Mouse (Mus musculus) layer of hippocampus, postnatal 14 days (tissue): ENCODE results near the gene AI464131. TPM values are rescaled to one million over a fixed set of nuclear protein-coding genes. Genes with fewer than 3 reads are reported as not detected.

Source experiments
- DNase-seq, 2 experiments: peaks; one replicate each; pipeline ENCODE4 v3.0.0; 2021 to 2022; ENCODE audit warnings: low spot score in 2 of 2, mixed read lengths in 1 of 2
- long read RNA-seq, 2 experiments: library from polyadenylated mRNA; stranded (forward); transcript quantifications; one replicate each; pipeline ENCODE4 v2.0.0; 2021
- total RNA-seq, 2 experiments: library from RNA; stranded (reverse); gene quantifications; 2 replicates each; pipeline ENCODE4 v1.2.3; 2021

The AI464131 gene
- 10 to 100 TPM; 44.3 to 45.1 TPM for total RNA-seq
- long read RNA-seq, experiment 1, full-length matches to known transcripts, result 56 of 74 reads
- long read RNA-seq, experiment 1, partial matches to known transcripts, result 0 of 74 reads
- long read RNA-seq, experiment 1, other reads (novel, unspliced or antisense), result 18 of 74 reads
- long read RNA-seq, experiment 2, full-length matches to known transcripts, result 62 of 74 reads
- long read RNA-seq, experiment 2, partial matches to known transcripts, result 9 of 74 reads
- long read RNA-seq, experiment 2, other reads (novel, unspliced or antisense), result 3 of 74 reads

GRCm38 (mm10) chr4:41502986-41503412 is at the start of gene AI464131:
Gene AI464131, minus strand, starts transcription at chr4:41503076.
- peak; percentile 84 to 96 for DNase-seq

GRCm38 (mm10) chr4:41552529-41552928 is 49.7 kb upstream of the AI464131 start:
- DNase-seq, result peak; percentile 65 to 66

GRCm38 (mm10) chr4:41547086-41547485 is 44.2 kb upstream of the AI464131 start:
- DNase-seq, result no peak

GRCm38 (mm10) chr4:41545985-41546384 is 43.1 kb upstream of the AI464131 start:
- DNase-seq, result peak in 1 of 2 experiments; percentile 45

- no peak for DNase-seq
These were observed 39.3 kb upstream of the AI464131 start for GRCm38 (mm10) chr4:41542136-41542535.

GRCm38 (mm10) chr4:41534866-41535265 is 32.0 kb upstream of the AI464131 start:
- no peak for DNase-seq

GRCm38 (mm10) chr4:41532420-41532819 is 29.5 kb upstream of the AI464131 start:
- DNase-seq, result no peak

GRCm38 (mm10) chr4:41527996-41528395 is 25.1 kb upstream of the AI464131 start:
- DNase-seq, result no peak

- DNase-seq, result no peak
These were observed 24.2 kb upstream of the AI464131 start for GRCm38 (mm10) chr4:41527076-41527475.

GRCm38 (mm10) chr4:41526553-41526952 is 23.7 kb upstream of the AI464131 start:
- DNase-seq, result no peak

- DNase-seq, result no peak
These were observed 22.0 kb upstream of the AI464131 start for GRCm38 (mm10) chr4:41524829-41525228.

GRCm38 (mm10) chr4:41523839-41524238 is 21.0 kb upstream of the AI464131 start:
- DNase-seq, result no peak

- DNase-seq, result peak in 1 of 2 experiments; percentile 65
These were observed 19.9 kb upstream of the AI464131 start for GRCm38 (mm10) chr4:41522788-41523187.

- DNase-seq, result no peak
These were observed 19.3 kb upstream of the AI464131 start for GRCm38 (mm10) chr4:41522136-41522535.

GRCm38 (mm10) chr4:41520641-41521040 is 17.8 kb upstream of the AI464131 start:
- no peak for DNase-seq

- no peak for DNase-seq
These were observed 16.3 kb upstream of the AI464131 start for GRCm38 (mm10) chr4:41519195-41519594.

- no peak for DNase-seq
These were observed 15.5 kb upstream of the AI464131 start for GRCm38 (mm10) chr4:41518349-41518748.

GRCm38 (mm10) chr4:41517233-41517632 is 14.4 kb upstream of the AI464131 start, which contains the start of gene 1110017D15Rik:
Gene 1110017D15Rik, minus strand, starts transcription at chr4:41517333.
- DNase-seq, result no peak

- no peak for DNase-seq
These were observed 10.8 kb upstream of the AI464131 start for GRCm38 (mm10) chr4:41513714-41514113.

- DNase-seq, result no peak
These were observed 10.4 kb upstream of the AI464131 start for GRCm38 (mm10) chr4:41513309-41513708.

GRCm38 (mm10) chr4:41507998-41508397 is 5.1 kb upstream of the AI464131 start:
- DNase-seq, result no peak

GRCm38 (mm10) chr4:41507326-41507924 is 4.5 kb upstream of the AI464131 start:
- no peak for DNase-seq

- DNase-seq, result peak; percentile 76 to 90
These were observed 4.0 kb upstream of the AI464131 start for GRCm38 (mm10) chr4:41506906-41507305.
